Mouse (Mus musculus) layer of hippocampus, adult 18-20 months (tissue): Measurements from ENCODE around the gene Nos1ap. TPM values are rescaled to one million over a fixed set of nuclear protein-coding genes. Genes with fewer than 3 reads are reported as not detected.

Experiments used
- DNase-seq, 2 experiments: peaks; one replicate each; pipeline ENCODE4 v3.0.0; 2022; ENCODE audit warnings: low spot score in 2 of 2
- total RNA-seq, 2 experiments: library from RNA; stranded (reverse); gene quantifications; 2 replicates each; pipeline ENCODE4 v1.2.3; 2021

The Nos1ap gene
- total RNA-seq, 2 experiments from 2014 or later: 187 to 213 TPM

DNA sequence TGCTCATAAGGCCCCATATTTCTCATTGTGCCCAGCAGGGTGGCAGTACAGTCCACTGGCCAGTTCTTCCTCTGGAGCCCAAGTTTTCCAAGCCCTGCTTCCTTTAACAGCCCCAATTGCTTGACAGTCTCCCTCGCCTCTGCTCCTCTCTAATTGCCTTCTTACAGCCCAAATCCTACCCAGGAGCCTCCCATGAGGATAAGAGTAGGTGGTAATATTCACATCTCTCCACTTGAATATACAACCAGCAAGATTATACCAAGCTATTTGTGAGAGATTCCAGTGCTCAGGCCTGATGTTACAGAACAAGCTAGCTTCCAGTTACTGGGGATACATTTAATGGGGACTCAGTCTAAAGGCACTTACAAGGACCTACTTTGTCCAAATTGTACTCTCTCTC, 166.6 kb downstream of the Nos1ap start:
- DNase-seq: no peak

DNA sequence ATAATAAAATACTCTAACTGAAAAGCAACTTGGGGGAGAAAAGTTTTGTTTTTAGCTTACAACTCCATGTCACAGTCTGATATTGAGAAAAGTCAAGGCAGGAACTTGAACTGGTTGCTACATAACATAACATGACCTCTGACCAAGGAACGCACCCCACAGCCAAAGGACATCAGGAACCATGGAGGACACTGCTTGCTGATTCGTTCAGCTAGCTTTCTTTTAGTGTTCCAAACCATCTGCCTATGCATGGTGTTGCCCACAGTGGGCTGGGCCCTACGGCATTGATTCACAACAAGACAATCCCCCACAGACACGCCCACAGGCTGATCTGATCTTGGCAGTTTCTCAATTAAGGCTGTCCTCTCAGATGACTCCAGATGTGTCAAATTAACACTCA, 167.5 kb downstream of the Nos1ap start:
- DNase-seq: no peak

DNA sequence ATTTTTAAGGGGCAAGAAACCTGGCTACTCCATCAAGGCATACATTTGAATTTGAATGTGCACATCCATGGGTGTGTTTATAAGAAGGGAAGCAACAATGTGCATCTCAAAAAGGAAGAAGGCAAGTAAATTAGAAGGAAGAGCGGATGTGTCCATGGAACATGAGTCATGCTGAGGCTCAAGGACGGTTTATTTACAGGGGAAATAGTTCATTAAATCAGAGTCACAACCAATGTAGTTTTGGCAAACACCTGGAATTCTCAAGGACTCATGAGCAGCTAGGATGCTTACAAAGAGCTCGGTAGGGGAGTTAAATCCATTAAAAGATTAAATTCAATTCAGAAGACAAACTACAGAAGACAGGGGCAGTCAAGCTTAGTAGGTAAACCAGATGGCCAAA, 169.7 kb downstream of the Nos1ap start:
- DNase-seq: no peak

DNA sequence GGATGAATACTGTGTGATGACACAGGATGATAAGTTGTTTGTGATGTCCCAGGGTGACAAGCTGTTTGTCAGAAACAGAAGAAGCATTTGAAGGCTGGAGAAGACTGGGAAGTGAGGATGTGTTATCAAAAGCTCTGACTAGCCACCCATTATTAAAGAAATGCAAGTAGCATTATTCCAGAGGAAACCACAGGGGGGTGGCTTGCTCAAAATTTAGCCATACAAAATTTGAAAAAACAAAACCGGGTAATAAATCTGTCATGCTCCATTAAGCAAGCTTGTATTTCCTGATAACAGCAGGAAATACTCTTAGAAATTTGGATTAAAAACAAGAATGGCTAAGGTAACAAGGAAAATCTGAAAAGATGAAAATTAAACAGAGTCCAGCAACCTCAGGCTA, 171.5 kb downstream of the Nos1ap start:
- DNase-seq: no peak

DNA sequence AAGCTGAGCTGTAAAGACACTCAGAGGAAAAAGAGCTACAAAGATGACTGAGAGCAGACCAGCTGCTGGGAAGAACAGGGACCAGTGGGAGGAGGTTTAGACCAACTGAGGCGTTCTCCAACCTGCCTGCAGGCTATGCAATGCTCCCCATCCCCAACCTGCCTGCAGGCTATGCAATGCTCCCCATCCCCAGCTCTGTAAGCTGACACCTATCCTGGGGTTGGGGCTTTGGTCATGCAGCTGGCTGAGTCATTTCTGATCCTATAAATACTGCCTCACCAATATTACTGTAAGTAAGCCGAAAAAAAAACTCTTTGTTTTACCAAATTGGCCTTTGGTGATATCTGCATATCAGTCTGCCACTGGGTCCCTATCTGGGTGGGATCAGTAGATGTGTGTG, 172.7 kb downstream of the Nos1ap start:
- DNase-seq: no peak

DNA sequence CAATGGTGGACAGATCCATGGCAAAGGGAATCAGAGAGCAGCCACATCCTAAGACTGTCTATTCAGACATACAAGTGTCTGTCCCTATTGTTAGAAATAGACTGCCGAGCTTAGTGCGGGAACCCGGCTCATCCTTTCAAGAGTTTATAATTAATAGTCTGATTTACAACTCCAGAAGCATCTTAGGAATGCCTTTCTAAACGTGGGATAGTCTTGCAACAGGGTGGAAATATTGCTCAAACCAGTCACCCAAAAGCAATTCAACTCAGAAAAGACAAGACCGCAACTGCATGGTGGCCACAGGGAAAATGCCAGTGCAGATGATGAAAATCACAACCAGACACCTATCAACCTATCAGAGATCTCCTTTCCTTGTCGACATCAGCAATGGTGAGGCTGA, 173.5 kb downstream of the Nos1ap start:
- no peak for DNase-seq

DNA sequence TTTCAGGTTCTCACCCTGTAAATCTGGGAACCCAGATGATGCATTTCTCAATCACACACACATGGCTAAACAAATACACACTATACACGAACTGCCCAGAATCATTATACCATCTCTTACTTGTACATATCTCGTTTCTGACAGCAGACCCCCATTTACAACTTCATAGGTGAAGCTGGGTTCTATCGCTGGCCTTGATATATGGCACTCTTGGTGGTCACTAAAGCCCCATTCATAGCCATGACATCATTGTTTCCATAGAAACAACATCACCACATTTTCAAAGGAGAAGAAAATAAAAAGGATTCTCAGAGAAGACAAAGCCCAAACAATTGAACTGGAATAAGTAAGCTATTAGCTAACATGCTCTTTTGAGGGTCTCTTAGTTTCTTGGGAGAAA, 174.3 kb downstream of the Nos1ap start:
- no peak for DNase-seq

DNA sequence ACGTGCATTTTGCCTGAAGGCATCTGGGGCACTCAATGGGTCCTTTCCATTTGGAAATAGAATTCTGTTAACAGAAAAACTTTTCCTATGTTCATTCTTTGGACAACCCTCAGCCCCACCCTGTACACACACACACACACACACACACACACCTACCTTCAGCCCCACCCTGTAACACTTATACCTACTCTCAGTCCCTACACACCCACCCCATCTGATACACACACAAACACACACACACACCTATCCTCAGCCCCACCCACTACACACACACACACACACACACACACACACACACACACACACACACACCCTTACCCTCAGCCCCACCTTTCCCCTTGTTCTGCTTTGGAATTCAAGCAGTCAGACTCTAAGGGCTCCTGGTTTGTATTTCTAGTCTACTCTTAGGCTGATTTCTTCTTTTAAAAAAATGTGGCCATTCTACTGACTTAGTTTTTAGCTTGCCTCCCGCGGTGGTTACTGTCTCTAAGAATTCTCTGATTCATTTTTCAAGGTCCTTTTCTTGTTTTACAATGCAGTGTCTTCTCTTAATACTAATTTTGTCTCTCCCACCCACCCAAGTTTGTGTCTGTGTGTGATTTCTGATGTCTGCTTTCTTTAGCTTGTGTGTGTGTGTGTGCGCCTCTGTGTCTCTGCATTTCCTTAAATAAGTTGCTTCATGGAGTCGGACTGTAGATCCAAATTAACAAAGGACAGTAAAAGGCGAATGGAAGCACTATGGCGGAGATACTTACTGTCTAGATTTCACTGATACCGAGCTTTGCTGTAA, 179.1 kb downstream of the Nos1ap start:
- no peak for DNase-seq

DNA sequence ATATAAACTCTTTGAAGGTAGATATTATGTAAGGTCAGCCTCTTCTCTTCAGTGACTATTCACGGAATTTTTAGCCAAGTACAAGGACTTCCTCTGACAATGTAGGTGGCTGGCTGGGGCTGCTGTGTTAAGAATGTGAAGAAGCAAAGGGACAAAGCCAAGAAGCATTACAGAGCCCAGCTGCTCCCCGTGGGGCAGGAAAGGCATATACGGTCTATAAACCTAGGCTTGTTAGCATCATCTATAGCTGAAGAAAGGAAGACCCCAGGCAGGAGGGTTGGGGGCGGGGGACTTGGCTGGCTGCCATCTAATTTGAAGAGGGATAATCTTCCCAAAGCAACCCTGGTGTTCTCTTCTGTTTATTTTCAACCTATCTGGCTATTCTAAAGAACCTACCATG, 180.6 kb downstream of the Nos1ap start:
- no peak for DNase-seq

DNA sequence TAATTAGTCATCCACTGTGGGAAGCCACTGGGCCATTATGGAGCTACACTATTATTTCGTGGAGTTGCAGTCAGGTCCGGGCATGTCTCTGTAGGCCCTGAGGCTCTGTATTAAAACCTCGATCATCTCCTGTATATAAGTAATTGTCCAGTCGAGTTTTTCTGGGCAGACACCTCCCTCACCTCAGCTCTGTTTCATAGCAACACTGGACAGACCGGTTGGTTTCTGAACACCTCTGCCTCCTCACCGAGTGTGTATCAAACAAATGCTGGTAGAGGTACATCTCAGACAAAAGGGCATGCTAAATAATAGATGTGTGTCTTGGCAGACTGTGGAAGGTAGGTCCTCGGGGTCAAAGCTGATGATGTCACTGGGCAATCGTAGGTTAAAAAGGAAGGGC, 182.7 kb downstream of the Nos1ap start:
- DNase-seq: no peak

DNA sequence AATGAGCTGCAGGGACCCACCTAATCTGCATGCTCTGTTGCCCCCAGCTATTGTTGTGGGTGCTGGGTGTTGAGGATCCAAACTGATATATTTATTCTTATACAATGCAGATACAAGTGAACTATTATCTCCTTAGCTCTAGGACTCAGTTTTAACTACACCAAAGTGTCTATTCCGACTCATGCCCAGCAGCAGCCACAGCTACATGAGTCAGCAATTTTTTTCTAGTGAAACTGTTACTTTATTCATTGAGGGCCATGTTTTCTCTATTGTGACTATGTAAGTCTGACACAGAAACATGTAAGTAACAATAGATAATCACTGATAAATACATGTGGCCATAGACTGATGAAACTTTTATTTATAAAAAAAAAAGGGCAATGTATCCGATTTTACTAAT, 184.5 kb downstream of the Nos1ap start:
- no peak for DNase-seq

DNA sequence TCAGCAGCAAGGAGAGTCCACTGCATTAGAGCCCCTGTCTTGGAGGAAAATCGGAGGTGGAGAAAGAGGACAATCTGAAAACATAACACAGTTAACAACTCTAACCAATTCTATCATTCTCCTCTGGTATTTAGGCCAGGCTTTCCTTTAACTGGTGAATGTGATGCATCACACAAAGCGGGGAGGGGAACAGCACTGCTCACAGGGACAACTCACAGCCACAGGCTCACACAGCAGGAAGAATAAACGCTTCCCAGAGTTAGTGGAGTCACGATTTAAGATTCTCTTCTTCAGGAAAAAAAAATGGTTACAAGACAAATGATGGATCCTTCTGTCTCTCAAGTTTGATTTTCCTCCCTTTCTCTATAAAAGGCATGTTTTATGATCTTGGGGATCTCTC, 187.0 kb downstream of the Nos1ap start:
- no peak for DNase-seq

DNA sequence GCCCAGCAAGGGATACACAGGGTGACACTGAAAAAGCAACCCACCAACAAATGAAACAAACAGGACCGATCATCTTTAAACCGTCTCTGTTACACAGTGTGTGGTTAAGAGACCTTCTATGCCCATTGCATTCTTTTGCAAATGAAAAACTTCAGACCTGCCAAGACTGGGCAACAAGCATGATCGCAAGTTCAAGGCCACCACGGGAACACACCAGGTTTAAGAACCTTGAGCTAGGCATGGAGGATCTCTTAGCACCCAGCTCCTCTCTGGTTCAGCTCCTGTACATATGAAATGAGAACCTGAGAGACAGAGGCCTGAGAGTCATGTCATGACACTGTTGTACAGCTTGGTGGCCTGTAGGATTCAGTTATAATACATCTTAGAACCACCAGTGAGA, 190.8 kb downstream of the Nos1ap start:
- DNase-seq: no peak

DNA sequence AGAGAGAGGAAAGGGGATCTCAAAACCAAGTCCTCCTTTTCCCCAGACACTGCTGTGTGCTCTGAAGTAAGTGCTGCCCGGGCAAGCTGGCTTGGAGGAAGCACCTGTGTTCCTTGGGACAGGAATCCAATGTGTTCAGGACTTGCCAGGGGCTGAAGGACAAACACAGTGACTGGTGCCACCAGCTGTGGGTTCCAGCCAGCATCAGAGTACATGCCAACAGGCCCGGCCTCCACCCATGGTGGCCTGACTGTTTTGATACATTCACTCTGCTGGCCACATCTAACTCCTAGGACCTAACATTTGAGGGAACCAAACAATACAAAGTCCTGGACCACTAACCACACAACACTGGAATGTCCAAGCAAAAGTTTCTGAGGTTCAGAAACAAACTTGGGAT, 194.6 kb downstream of the Nos1ap start:
- no peak for DNase-seq

DNA sequence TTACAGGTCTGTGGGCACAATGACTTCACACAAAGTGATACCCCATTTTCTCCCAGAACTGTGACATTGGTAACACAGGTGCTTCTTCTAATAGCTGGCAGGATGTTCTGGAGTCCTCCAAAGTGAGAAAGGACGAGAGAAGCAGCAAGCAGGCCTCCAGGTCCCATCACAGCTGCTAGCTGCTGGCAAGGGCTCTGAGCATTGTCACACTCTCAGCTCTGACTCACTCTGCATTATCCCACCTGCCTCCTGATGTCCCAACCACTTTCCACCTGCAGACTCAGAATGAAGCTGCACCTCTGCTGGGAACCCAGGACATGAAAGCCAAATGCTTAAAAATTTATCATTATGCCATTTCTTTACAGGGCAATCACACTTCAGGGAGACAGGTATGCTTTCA, 195.0 kb downstream of the Nos1ap start:
- no peak for DNase-seq

DNA sequence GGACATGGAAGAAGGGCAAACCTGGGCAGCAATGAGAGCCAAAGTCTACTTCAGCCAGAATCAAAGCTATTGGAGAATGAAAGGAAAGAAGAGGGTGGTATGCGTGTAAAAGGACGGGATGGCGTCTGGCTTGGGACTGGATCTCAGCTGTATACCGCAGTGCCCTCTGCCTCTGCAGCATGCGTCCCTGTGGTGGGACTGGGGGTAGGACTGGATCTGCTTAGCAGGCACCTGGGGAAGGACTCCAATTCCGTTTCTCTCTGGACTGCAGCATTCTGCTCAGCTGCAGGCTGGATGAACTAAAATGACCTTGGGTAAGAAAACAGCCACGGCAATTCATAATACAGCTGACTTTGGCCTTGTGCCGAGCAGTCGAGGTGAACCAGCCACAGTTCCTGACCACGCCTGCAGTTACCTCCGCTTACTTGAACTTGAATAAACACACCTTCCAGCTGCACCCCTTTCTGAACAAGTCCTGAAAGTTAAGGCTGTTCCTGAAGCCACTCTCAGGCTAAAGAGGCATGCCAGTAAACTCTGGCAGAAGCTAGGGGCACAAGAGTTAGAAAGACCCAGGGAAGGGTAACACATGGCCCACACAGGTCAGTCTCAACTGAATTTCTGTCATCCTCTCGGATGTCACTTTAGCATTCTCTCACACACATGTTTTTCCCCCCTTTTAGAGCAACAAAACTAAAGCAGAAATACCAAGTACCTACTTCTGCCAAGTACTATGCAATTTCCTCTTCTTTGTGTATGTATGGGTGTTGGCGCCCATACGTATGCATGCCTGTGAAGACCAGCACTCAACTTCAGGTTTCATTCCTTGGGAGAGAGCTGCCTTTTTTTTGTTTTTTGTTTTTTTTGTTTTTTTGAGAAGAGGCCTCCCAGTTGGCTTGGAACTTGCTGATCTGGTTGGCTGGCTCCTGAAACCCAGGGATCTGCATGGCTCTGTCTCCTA, 196.6 kb downstream of the Nos1ap start:
- no peak for DNase-seq

DNA sequence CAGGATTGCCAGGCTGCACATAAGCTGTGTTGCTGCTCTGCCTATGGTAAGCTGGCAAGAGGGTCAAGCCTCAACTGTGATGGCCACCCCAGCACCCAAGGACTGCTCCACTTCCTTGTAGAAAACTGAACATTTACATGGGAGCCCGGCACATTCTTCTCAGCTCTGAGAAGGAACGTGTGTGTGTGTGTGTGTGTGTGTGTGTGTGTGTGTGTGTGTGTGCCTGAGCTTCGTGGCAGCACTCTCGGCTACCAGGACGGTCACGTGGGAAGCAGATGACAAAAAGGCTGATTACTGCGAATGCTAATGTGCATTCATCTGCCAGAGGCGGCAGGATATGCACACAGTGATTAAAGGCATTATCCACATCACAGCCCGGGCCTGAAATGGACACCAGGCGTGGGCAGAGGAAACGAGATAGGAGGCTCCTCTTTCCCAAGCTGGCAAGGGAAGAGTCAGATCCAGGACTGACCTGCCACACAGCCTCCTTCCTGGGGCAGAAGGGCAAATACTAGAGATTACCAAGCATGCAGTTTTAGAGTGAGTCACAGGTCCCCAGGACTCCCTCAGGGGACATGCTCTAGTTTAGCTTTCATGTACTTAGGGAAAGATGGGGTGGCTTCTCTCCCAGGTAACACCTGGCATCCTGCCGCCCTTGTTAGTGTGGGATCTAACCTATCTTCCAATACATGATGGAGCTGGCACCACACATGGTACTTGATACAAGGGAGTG, 202.3 kb downstream of the Nos1ap start:
- DNase-seq: peak; percentile 50 to 78

DNA sequence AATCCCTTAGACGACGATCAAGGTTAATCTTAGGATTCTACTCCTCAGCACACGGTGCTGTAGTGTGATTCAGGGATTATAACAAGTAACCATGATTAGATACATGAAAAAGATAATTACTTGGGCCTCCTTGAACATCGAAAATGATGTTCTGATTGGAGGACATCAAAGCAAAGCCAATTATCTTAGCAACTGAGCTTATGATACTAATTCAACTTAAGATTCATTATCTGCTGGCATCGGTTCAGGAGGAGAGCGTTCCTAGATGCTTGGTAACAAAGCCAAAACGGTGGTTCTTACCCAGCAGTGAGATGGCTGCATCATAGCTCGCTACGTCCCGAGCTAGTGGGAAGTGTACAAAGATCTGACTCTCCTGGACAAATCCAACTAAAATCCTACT, 204.2 kb downstream of the Nos1ap start:
- DNase-seq: no peak

DNA sequence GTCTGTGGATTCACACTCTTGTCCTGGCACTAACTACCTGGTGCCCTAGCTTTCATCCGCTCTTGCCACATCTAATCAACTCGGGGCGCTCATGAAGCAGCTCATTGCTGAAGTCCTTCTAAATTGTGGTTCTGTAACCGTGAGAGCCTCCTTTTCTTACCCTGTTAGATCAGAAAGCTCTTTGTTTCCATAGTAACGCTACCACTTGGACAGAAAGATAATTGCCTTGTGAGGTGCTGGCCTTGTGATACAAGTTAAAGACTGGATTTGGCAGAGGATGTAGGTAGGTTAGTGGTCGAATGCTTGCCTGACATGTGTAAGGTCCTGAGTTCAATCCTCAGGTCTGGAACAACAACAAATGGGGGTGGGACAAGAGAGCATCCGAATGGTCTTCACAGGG, 206.1 kb downstream of the Nos1ap start:
- DNase-seq: no peak

DNA sequence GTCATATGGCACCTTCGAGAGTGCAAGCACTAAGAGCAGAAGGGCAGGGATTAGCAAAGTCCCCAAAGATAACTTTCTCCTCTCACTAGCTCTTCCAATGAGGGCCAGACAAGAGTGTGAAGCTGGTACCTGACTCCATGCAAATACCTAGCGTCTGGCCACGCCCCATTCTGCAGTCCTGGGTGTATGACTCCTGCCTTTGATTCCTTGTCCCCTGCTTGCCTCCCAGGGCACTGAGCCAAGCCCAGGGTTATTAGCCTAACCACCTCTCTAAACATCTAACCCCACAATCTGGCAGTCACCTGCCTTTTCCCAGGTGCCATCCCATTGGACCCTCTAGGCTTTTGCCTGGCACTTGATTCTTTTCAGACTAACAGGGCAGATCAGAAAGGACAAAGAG, 208.2 kb downstream of the Nos1ap start:
- no peak for DNase-seq

DNA sequence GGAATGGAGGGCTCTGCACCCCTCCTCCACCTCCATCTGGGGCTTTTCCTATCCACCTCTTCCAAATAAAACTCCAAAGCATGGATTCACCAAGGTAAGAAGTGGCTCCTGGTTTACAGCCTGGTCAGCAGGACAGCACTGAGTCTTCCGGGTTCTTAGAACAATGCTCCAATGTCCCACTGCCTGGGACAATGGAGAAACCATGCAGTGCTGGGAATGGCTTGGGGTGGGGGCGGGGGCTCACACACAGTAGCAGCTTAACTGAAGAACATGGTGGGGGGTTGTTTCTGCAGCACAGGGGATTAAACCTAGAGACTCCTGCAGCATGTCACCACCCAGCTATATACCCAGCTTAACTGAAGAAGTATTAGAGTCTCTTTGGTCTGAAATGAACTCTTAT, 209.2 kb downstream of the Nos1ap start:
- no peak for DNase-seq

DNA sequence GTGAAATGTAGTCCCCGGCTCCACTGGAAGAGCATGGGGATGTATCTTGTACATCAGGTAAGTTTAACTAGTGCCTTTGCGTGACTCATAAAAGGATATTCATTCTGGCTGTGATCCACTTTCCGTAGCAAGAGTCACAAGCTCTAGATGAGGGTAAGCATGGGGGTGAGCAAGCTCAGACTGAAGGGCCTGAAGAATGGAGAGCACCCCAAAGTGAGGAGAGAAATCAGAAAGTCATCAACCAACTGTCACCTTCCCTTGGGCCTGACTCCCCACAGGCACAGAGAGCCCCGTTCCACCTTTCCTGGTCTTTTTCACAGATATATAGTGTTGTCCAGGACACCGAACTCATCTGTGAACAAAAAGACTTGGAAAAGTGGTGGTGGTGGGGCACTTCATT, 213.9 kb downstream of the Nos1ap start:
- no peak for DNase-seq
